Mouse (Mus musculus): ENCODE data around the gene Shc3. TPM values are rescaled to one million over a fixed set of nuclear protein-coding genes. Genes with fewer than 3 reads are reported as not detected.

Shc3 gene
- total and polyA plus RNA-seq, 3 experiments, result not detected

GRCm38 (mm10) chr13:51433371-51433770 is 135.8 kb downstream of the Shc3 start (continued):
- TF ChIP-seq EP300 (IDR thresholded peaks at IDR 0.05; ENCODE audit: low read depth in 1 of 2, low read length in 2 of 2) (no peak), POLR2AphosphoS5 (IDR thresholded peaks at IDR 0.05; ENCODE audit: borderline replicate concordance, low read depth, low read length) (no peak)

GRCm38 (mm10) chr13:51425662-51426443 is 143.4 kb downstream of the Shc3 start:
- no peaks in the 10 kb centered on the region for H3K36me3 ChIP-seq (ENCODE audit: control insufficient read depth in 1 of 2, insufficient read depth in 2 of 2, low read length in 2 of 2)
- H3K9me3 ChIP-seq (replicated peaks; ENCODE audit: insufficient read depth, low read length), result no peaks in the 10 kb centered on the region
- H3K4me3 ChIP-seq (ENCODE audit: control insufficient read depth in 1 of 2, insufficient read depth in 1 of 2, low read depth in 2 of 2, low read length in 2 of 2), result no peak overlapping the region
- TF ChIP-seq CTCF (IDR thresholded peaks at IDR 0.05 in 2 of 3, conservative IDR thresholded peaks at IDR 0.05 in 1 of 3; ENCODE audit: control insufficient read depth in 1 of 3, insufficient read depth in 1 of 3, low read depth in 2 of 3, low read length in 3 of 3, poor library complexity in 1 of 3, severe bottlenecking in 1 of 3) (no peak), ELF1 (IDR thresholded peaks at IDR 0.05; ENCODE audit: low read depth, low read length) (no peak), ZMIZ1 (IDR thresholded peaks at IDR 0.05; ENCODE audit: low read depth, low read length) (no peak), RCOR1 (IDR thresholded peaks at IDR 0.05; ENCODE audit: low read depth, low read length) (no peak), MYB (IDR thresholded peaks at IDR 0.05; ENCODE audit: low read depth, low read length) (no peak), MEF2A (IDR thresholded peaks at IDR 0.05; ENCODE audit: extremely low read depth, insufficient replicate concordance, low read depth, low read length, poor library complexity, severe bottlenecking) (no peak)
- H3K4me1 ChIP-seq (ENCODE audit: control insufficient read depth in 1 of 2, insufficient read depth in 2 of 2, low read length in 2 of 2), result no peaks in the 10 kb centered on the region
- H3K79me2 ChIP-seq (ENCODE audit: control insufficient read depth, insufficient read depth, low read length, poor library complexity), result no peaks in the 10 kb centered on the region
- no peaks in the 10 kb centered on the region for H3K27me3 ChIP-seq (ENCODE audit: control insufficient read depth in 1 of 2, insufficient read depth in 2 of 2, low read length in 2 of 2)
- H3K9ac ChIP-seq (ENCODE audit: control insufficient read depth, low read depth, low read length, poor library complexity, severe bottlenecking), result no peak overlapping the region
- no peak overlapping the region for H3K27ac ChIP-seq (ENCODE audit: control insufficient read depth, low read depth, low read length)
- DNase-seq (ENCODE audit: low read depth, low spot score), result no peak

GRCm38 (mm10) chr13:51424647-51425046 is 144.6 kb downstream of the Shc3 start:
- no peaks in the 10 kb centered on the region for H3K4me1 ChIP-seq (ENCODE audit: control insufficient read depth in 1 of 2, insufficient read depth in 2 of 2, low read length in 2 of 2)
- no peak for TF ChIP-seq TAL1 (IDR thresholded peaks at IDR 0.05; ENCODE audit: low read length)
- peak; percentile 24 to 59 (median 48); a peak in 5 of 6 replicates for TF ChIP-seq CTCF (IDR thresholded peaks at IDR 0.05 in 2 of 3, conservative IDR thresholded peaks at IDR 0.05 in 1 of 3; ENCODE audit: control insufficient read depth in 1 of 3, insufficient read depth in 1 of 3, low read depth in 2 of 3, low read length in 3 of 3, poor library complexity in 1 of 3, severe bottlenecking in 1 of 3)
- peak; percentile 43 for TF ChIP-seq RAD21 (IDR thresholded peaks at IDR 0.05; ENCODE audit: low read depth, low read length)
- TF ChIP-seq SMC3 (IDR thresholded peaks at IDR 0.05; ENCODE audit: low read depth, low read length), result peak; percentile 58
- no peaks in the 10 kb centered on the region for H3K36me3 ChIP-seq (ENCODE audit: control insufficient read depth in 1 of 2, insufficient read depth in 2 of 2, low read length in 2 of 2)
- no peaks in the 10 kb centered on the region for H3K9me3 ChIP-seq (replicated peaks; ENCODE audit: insufficient read depth, low read length)
- H3K4me3 ChIP-seq (ENCODE audit: control insufficient read depth in 1 of 2, insufficient read depth in 1 of 2, low read depth in 2 of 2, low read length in 2 of 2), result no peak overlapping the region
- H3K9ac ChIP-seq (ENCODE audit: control insufficient read depth, low read depth, low read length, poor library complexity, severe bottlenecking), result no peak overlapping the region
- no peak overlapping the region for H3K27ac ChIP-seq (ENCODE audit: control insufficient read depth, low read depth, low read length)
- H3K27me3 ChIP-seq (ENCODE audit: control insufficient read depth in 1 of 2, insufficient read depth in 2 of 2, low read length in 2 of 2), result no peaks in the 10 kb centered on the region
- DNase-seq (ENCODE audit: low read depth, low spot score), result peak; percentile 14
- no peaks in the 10 kb centered on the region for H3K79me2 ChIP-seq (ENCODE audit: control insufficient read depth, insufficient read depth, low read length, poor library complexity)
